Mouse (Mus musculus) G1E (cell line): ENCODE data around the gene Abca2. TPM values are rescaled to one million over a fixed set of nuclear protein-coding genes. Genes with fewer than 3 reads are reported as not detected.

Experiments
- ATAC-seq: 2 replicates; pipeline ENCODE4 v1.8.0; 2016; ENCODE audit warnings: mild to moderate bottlenecking; ENCODE audit not compliant: insufficient number of reproducible peaks, poor library complexity, low FRiP score, severe bottlenecking; ENCODE audit errors: extremely low read depth
- DNase-seq: peaks from one replicate; pipeline ENCODE4 v3.0.0; 2012; ENCODE audit warnings: low spot score
- H3K27me3 ChIP-seq: 2 replicates; pipeline ENCODE4 v1.6.1; 2012; ENCODE audit warnings: mild to moderate bottlenecking, low read length, inconsistent platforms; ENCODE audit not compliant: insufficient read depth
- H3K36me3 ChIP-seq: replicated peaks from 2 replicates; pipeline ENCODE3; 2012; ENCODE audit warnings: mild to moderate bottlenecking, inconsistent platforms
- H3K4me1 ChIP-seq: 2 replicates; pipeline ENCODE4 v1.6.1; 2012; ENCODE audit warnings: low read depth, low read length, inconsistent platforms, mixed read lengths; ENCODE audit not compliant: insufficient read depth
- H3K4me3 ChIP-seq: 2 replicates; pipeline ENCODE4 v1.5.1; 2012; ENCODE audit warnings: low read depth, mild to moderate bottlenecking, inconsistent platforms, low read length, moderate library complexity, mixed read lengths
- H3K9me3 ChIP-seq: replicated peaks from 2 replicates; pipeline ENCODE4 v1.6.1; 2012; ENCODE audit warnings: inconsistent platforms
- CTCF ChIP-seq: IDR thresholded peaks from 2 replicates; pipeline ENCODE4 v1.5.1; 2012; ENCODE audit warnings: low read depth, low read length, inconsistent platforms, mixed read lengths
- GATA1 ChIP-seq: IDR thresholded peaks from 2 replicates; pipeline ENCODE4 v1.6.1; 2012; ENCODE audit warnings: borderline replicate concordance, low read length, inconsistent platforms, mixed read lengths
- GATA2 ChIP-seq: IDR thresholded peaks from 2 replicates; pipeline ENCODE4 v1.6.1; 2012; ENCODE audit warnings: low read depth, low read length, inconsistent platforms, borderline replicate concordance
- POLR2AphosphoS5 ChIP-seq: IDR thresholded peaks from 2 replicates; pipeline ENCODE4 v1.6.1; 2012; ENCODE audit warnings: low read depth, low read length, inconsistent platforms; ENCODE audit not compliant: insufficient replicate concordance
- TAL1 ChIP-seq: conservative IDR thresholded peaks from 2 replicates; pipeline ENCODE4 v1.6.1; 2012; ENCODE audit warnings: low read depth, low read length, inconsistent platforms, mixed read lengths
- polyA plus RNA-seq: library from polyadenylated mRNA; stranded (reverse); fragments of >175 nt; gene quantifications from 2 replicates; pipeline ENCODE4 v1.2.3, GENCODE M21; 2012
- total RNA-seq, 2 experiments: library from RNA; stranded (forward) in 1 of 2; stranded (reverse) in 1 of 2; fragments of 200-1000 nt in 1 of 2; fragments of >200 nt in 1 of 2; fragmentation: Nextera tagmentation in 1 of 2; gene quantifications; 2 replicates each; pipeline ENCODE4 v1.2.3; 2014 to 2017

Gene Abca2
- total and polyA plus RNA-seq, 3 experiments, result 2.8 to 18.6 (median 6.0) TPM

GRCm38 (mm10) chr2:25431308-25431855 is 2.9 kb downstream of the Abca2 start:
- DNase-seq (no peak), ATAC-seq (no peak)
- peaks cover 32% of the 10 kb centered on the region for H3K4me1 ChIP-seq
- H3K9me3 ChIP-seq, result no peaks in the 10 kb centered on the region
- H3K36me3 ChIP-seq, result peaks cover 8% of the 10 kb centered on the region
- no peak overlapping the region for H3K4me3 ChIP-seq
- peaks cover 47% of the 10 kb centered on the region for H3K27me3 ChIP-seq
- TF ChIP-seq GATA2 (no peak), GATA1 (no peak), POLR2AphosphoS5 (no peak), CTCF (no peak), TAL1 (no peak)

- no peak for TF ChIP-seq TAL1
- TF ChIP-seq GATA1, result no peak
- no peak for TF ChIP-seq CTCF
- no peak for TF ChIP-seq POLR2AphosphoS5
- no peak for TF ChIP-seq GATA2
- Histone ChIP-seq H3K4me3 (no peak overlapping the region), H3K9me3 (no peaks in the 10 kb centered on the region), H3K36me3 (peaks cover 11% of the 10 kb centered on the region), H3K4me1 (peaks cover 28% of the 10 kb centered on the region), H3K27me3 (peaks cover 47% of the 10 kb centered on the region)
- DNase-seq (no peak), ATAC-seq (no peak)
These were observed 4.0 kb downstream of the Abca2 start for GRCm38 (mm10) chr2:25432326-25433098.

GRCm38 (mm10) chr2:25433101-25433500 is 4.6 kb downstream of the Abca2 start:
- no peak for DNase-seq
- Histone ChIP-seq H3K9me3 (no peaks in the 10 kb centered on the region), H3K36me3 (peaks cover 15% of the 10 kb centered on the region), H3K27me3 (peaks cover 47% of the 10 kb centered on the region), H3K4me3 (no peak overlapping the region), H3K4me1 (peaks cover 27% of the 10 kb centered on the region)
- no peak for ATAC-seq
- TF ChIP-seq GATA1, result no peak
- no peak for TF ChIP-seq GATA2
- TF ChIP-seq CTCF, result no peak
- TF ChIP-seq POLR2AphosphoS5, result no peak
- no peak for TF ChIP-seq TAL1

GRCm38 (mm10) chr2:25434292-25434691 is 5.8 kb downstream of the Abca2 start:
- H3K9me3 ChIP-seq, result no peaks in the 10 kb centered on the region
- no peak for TF ChIP-seq GATA1
- no peak for TF ChIP-seq CTCF
- TF ChIP-seq POLR2AphosphoS5, result no peak
- no peak for TF ChIP-seq GATA2
- TF ChIP-seq TAL1, result no peak
- H3K27me3 ChIP-seq, result peaks cover 42% of the 10 kb centered on the region
- no peak overlapping the region for H3K4me3 ChIP-seq
- no peak for ATAC-seq
- no peak for DNase-seq
- H3K36me3 ChIP-seq, result peaks cover 25% of the 10 kb centered on the region
- H3K4me1 ChIP-seq, result peaks cover 17% of the 10 kb centered on the region

GRCm38 (mm10) chr2:25436286-25436820 is 7.8 kb downstream of the Abca2 start:
- TF ChIP-seq POLR2AphosphoS5 (no peak), GATA1 (no peak), GATA2 (no peak), TAL1 (no peak), CTCF (no peak)
- Histone ChIP-seq H3K4me1 (no peaks in the 10 kb centered on the region; the same call in 1 of the 2 replicates), H3K36me3 (peaks cover 27% of the 10 kb centered on the region), H3K4me3 (no peak overlapping the region), H3K27me3 (peaks cover 21% of the 10 kb centered on the region), H3K9me3 (no peaks in the 10 kb centered on the region)
- ATAC-seq, result no peak
- DNase-seq, result no peak

- ATAC-seq, result no peak
- TF ChIP-seq GATA1 (no peak), POLR2AphosphoS5 (no peak)
- no peaks in the 10 kb centered on the region for H3K9me3 ChIP-seq
- no peaks in the 10 kb centered on the region for H3K4me1 ChIP-seq
- H3K4me3 ChIP-seq, result no peak overlapping the region
- no peak for DNase-seq
- peaks cover 45% of the 10 kb centered on the region for H3K36me3 ChIP-seq
- no peaks in the 10 kb centered on the region for H3K27me3 ChIP-seq
These were observed 12.6 kb downstream of the Abca2 start for GRCm38 (mm10) chr2:25441067-25441466.
